Mouse (Mus musculus) cerebellum, adult 2 months (tissue): Measurements from ENCODE around the gene Mrpl23.

Experiments
- CTCF ChIP-seq: fragments of 200-500 bp; IDR thresholded peaks from 2 replicates; pipeline ENCODE4 v1.5.1; 2011; ENCODE audit warnings: low read depth, mild to moderate bottlenecking, control low read depth, low read length, moderate library complexity, borderline replicate concordance; ENCODE audit not compliant: insufficient read depth
- POLR2A ChIP-seq: fragments of 200-500 bp; IDR thresholded peaks from 2 replicates; pipeline ENCODE4 v1.6.1; 2011; ENCODE audit warnings: low read length, control low read depth, borderline replicate concordance; ENCODE audit not compliant: insufficient read depth

DNA sequence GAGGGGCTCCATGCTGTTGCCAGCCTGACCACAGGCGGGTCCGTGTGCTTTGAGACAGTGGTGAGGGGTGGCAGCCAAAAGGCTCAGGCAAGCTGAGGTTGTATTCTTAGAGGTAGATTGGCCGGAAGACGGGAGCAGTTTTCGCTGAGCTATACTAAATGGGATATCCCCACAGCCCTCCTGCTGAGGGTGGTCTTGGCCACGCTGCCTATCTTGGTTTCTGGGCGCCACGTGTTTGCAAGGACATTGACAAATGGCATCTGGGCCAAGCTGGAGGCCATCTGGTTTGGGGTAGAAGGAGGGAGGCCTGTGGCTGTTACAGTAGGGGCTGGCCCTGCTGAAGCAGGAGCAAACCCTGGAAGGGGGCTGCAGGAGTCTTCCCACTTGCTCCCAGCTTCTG is 39.0 kb upstream of the Mrpl23 start:
- TF ChIP-seq CTCF: no peak
- no peak for TF ChIP-seq POLR2A
